Mouse (Mus musculus) testis, adult 2 months (tissue): Measurements from ENCODE around the gene Nab2.
A peak's percentile ranks its signal among the peaks of the same experiment; 100 is the strongest.

Source experiments
- CTCF ChIP-seq: fragments of 200-500 bp; IDR thresholded peaks from 2 replicates; pipeline ENCODE4 v1.5.1; 2012; ENCODE audit warnings: low read depth, mild to moderate bottlenecking, inconsistent platforms, low read length, moderate library complexity; ENCODE audit not compliant: control insufficient read depth, insufficient read depth, insufficient replicate concordance
- POLR2A ChIP-seq: fragments of 200-500 bp; IDR thresholded peaks from 2 replicates; pipeline ENCODE4 v1.6.1; 2012; ENCODE audit warnings: low read depth, mild to moderate bottlenecking, inconsistent platforms, low read length, moderate library complexity; ENCODE audit not compliant: control insufficient read depth

DNA sequence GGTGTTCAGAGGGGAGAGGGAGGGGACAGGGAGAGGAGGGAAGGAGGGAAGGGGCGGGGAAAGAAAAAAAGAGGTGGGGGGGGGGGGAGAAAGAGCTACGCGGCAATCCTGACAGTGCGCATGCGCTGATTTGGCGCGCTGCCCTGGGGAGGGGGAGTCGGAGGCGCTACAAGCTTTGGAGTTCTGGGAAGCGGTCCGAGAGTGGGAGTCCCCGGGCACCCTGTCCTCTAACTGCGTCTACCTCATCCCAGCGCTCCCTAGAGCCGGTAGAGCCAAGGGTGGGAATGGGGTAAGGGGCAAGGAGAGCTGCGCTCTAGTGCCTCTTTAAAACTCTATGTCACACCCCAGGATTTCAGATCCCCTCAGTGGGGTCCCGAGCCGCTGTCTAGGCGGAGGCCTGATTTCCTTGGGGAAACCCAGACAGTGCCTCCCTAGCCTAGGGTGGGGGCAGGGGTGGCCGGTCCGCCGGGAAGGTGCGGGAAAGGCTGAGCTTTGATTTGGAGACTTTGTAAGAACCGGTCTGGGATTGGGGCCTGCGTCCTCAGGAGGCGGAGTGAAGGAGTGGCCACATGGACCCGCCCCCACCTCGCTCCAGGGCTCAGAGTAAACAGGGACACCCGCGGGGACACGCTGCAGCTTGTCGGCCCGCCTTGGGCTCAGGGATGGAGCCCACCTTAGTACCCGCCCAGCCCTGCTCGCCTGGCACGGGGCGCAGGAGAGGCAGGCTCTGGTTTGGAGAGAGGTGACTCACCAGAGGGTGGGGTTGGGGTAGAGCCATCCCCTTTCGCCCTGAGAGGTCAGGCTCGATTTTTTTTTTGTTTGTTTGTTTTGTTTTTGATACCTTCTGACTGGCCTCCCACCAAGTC is 46.9 kb downstream of the Nab2 start:
- TF ChIP-seq POLR2A (peak; percentile 53; the same call in 1 of the 2 replicates), CTCF (no peak)
